Mouse (Mus musculus) urinary bladder, postnatal 36 days (tissue): ENCODE measurements around the gene Trim16.

Experiments
- DNase-seq, 2 experiments: peaks; one replicate each; pipeline ENCODE4 v3.0.0; 2022; ENCODE audit warnings: low spot score in 2 of 2, mixed read lengths in 1 of 2

Trim16 gene

DNA sequence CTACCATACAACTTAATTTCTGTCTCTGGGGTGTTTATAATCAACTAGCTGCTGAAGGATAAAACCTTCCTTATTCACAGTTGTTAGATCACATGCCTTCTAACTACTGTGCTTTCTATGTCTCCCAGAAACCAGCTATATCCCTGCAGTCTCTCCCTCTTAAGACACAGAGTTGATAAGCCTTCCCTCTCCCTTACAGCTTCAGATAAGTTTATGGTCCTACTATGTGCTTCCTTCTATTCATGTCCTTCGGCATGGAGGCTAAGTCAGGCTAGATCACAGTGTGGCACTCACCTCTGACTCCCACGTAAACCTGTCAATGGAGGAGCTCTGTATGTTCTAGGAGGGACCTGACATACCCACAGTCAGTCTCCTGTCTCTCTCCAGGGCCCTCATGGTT lies 10.4 kb downstream of the Trim16 start:
- no peak for DNase-seq

DNA sequence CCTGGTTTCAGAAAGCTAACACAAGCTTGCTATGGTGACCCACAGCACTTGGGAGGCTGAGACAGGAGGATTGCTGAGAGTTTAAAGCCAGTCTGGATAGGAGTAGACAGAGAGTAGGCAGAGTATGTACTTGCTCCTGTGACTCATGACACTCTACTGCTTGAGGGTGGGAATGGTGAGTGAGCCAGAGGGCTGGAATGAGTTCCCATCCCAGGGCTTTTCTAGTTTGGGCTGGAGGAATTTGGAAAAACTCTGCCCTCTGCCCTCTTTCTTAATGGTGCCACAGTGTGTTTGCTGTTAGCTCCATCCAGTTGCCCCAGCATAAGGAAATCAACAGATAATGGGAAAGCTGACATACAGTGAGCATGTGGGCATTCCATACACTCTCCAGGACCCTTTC lies 11.9 kb downstream of the Trim16 start:
- DNase-seq: no peak

DNA sequence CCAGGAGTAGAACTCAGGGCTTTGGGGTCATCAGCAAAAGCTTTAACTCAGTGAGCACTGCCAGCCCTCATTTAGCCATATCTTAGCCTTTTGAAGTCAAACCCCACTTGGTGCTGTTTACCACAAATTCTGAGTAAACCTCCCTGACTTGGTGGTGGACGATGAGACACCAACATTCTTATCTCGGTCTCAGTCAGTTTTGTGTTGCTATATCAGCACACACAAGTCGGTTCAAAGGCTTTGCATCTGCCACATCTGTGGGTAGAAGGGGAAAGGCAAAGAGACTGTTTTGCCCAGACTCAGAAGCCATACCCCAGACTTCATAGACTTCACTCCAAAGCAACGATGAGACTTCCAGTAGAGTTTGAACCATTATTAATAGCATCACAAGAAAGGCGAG lies 24.5 kb downstream of the Trim16 start:
- no peak for DNase-seq

DNA sequence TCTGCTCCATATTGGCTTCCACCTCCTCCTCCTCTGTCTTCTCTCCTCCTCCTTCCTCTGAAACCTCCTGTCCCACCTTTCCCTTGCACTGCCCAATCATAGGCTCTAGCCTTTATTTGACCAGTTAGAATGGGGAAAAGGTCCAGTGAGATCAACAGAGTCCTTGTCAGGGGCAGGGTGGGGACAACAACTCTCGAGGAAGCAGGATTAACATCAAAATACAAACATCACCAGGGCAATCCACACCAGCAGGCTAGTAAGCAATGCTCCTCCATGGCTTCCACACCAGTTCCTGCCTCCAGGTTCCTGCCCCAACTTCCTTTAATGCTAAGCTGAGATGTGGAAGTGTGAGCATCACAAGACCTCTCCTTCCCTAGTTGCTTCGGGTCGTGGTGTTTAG lies 25.7 kb downstream of the Trim16 start:
- no peak for DNase-seq

DNA sequence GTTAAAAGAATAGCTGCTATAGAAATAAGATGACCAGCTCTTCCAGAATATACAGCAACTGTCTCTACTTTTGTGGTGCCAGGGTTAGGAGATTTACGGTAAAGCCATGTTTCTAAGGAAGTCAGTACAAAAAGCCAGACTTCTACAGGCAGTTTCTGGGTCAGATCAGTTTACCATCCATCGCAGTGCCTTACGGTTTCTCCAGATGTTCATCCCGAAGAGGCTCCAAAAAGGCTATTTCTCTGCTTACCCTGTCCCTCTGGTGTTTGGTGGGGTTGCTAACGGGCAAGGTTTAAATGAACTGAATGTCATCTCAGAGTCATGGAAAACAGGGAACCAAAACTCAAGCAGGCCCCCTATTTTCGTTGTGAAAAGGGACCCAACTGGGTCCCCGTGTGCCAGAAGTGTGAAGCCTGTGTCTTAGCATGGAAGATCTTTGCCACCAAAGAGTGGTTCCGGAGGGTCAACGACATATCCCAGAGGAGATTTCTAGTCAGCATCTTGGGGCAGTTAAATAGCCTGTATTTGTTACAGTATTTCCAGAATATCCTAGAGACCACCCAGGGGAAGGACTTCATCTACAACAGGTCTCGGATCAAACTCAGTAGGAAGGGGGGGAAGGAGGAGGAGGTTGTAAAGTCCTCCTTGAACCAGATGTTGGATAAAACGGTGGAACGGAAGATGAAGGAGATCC lies 27.1 kb downstream of the Trim16 start, which contains the start of gene Fbxw10:
Fbxw10 (plus strand) TSS at position 109 of the 694 bp plus-strand sequence.
- DNase-seq: no peak

DNA sequence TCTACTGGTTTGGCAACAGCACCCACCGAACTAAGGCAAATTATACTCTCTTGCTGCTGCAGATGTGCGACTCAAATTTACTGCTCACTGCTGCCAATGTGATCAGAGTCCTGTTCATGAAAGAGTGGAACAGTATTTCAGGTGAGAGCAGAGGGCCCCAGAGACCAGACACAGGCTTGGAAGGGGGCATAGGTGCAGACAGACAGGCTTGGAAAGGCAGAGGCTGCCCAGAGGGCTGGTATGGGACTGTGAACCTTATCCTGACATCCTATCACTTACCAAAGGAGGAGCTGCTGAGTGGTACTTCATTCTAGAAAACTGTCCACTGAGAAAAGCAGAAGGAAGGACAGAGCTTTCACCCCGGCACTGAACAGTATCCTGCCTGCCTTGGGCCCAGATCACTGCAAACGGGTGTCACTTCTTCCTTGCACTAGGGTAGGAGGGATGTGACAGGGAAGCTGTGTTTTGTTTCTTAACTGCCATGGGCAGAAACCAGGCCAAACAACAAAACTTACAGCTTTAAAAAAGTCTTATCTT lies 27.7 kb downstream of the Trim16 start:
- DNase-seq: no peak

DNA sequence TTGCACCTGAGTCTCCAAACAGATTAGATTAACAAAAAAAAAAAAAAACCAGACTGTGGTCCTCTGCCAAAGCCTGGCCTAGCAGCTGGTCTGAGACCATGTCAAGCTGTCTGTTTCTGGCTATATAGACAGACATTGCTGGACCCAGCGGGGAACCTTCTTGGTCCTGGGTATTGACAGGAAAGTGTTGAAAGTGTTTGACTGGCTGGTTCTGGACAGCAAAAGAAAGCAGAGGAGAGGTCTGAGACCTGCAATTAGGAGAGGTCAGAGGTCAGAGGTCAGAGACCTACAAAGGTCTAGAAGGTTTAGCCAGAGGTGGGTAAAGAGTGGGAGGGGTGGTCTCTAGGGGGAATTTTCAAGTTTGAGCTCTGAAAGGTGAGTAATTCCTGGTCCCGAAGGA lies 28.3 kb downstream of the Trim16 start:
- no peak for DNase-seq

DNA sequence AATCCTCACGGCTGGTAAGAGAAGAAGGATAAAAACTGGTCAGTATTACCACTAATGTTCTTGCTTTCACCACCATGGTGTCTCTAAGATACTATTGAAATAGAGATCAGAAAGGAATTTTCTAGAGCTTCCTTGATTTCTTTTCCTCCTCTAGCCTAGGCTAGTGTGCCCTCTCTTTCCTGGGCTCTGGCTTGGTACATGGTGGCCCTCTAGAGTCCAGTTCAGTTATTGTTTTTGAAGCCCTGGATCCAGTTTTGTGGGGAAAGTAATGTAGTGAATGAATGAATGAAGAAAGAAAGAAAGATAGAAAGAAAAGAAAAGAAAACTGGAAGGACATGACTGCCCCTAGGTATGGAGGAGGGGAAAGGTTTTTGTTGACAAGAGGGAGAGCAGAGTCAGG lies 31.2 kb downstream of the Trim16 start:
- DNase-seq: no peak

DNA sequence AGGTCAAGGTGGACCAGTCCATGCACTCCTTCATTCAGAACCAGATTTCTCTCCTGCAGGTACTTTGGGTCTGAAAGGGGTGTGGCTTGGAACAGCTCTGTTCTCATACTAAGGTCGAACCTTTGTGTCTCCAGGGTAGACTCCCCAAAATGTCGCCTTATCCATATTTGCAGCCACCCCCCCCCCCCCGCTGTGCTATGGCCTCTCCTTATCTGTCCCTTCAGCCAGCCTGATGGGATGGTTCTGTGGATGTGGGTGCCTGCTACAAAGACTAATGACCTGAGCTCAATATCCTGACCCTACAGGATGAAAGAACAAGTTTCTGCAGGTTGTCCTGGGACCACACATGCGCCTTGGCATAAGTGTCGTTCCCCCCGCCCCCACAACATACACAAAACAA lies 33.3 kb downstream of the Trim16 start:
- DNase-seq: no peak

DNA sequence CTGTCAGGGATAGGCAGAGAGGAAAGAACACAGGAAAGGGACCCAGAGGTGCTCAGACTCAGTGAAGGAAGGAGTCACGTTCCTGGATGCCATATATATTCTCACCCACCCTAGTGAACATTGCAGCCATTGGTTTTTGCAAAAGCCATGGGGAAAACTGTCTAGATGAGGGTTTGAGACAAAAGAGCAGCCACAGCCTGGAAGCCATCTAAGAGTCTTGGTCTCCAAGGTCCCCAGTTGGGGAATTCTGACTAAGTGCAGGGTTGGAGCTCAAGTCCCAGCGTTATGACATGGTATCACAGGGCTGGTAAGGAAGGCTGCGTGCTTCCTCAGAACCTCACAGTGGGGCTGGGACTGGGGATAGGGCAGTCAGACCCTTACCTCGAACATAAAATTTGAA lies 45.5 kb downstream of the Trim16 start:
- no peak for DNase-seq

DNA sequence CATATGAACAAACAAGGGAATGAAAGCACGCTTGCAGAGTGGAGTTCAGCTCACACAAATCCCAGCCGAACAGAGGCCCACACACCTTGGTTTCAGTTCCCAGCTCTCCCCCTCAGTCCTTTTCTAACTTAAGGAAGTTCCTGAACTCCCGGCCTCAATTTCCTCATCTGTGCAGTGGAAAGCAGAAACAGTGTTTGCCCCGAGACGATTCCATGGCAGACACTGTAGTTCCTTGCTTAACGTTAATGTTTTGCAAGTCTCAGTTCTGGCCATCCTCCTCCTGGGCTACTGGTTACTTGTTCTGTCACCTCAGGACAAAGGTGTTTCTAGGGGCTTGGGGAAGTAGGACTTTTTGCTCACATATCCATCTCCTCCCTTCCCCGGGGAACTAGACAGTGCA lies 46.7 kb downstream of the Trim16 start:
- DNase-seq: no peak

DNA sequence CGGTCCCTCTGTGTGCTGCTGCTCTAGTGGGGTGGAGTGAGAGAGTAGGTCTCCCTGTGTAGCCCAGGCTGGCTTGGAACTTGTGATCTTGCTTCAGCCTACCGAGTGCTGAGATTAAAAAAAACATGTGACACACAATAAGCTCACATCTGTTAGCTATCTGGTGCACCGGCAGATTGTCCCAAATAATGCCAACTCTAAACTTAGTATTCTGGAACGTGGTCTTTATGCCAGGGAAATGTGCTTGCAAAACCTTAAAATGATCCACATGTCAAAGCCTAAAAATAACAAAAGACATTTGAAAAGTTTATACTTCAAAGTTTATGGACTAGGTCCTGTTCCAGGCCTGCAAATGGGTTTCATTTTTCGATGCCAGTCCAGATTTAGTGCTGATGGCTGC lies 49.2 kb downstream of the Trim16 start:
- DNase-seq: no peak

DNA sequence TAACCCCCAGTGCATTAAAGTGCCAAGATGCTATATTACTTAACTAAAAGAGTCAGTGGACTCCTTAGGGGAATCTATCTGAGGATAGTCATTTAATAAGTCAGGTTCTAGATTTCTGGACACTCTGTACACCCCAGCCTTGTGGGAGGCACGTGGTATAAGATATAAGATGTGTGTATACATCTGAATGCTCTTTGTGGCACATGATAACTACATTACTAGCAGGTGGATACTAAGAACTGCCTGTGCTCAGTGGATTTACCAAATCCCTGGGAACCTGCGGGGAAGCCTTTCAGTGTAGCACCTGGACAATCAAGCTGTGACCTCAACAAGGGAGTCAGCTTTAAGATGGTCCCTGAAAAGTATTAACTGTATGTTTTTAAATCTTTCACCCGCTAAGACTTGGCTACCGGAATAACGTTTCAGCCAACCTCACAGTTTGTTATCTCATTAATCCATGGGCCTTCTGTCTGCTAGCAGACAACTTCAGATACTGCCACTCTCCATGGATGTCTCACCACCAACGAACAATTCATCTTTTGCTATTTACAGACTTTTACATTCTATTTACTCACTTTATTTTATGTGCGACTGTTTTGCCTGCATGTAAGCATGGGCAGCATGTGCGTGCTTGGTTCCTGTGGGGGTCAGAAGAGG lies 49.8 kb downstream of the Trim16 start:
- no peak for DNase-seq

DNA sequence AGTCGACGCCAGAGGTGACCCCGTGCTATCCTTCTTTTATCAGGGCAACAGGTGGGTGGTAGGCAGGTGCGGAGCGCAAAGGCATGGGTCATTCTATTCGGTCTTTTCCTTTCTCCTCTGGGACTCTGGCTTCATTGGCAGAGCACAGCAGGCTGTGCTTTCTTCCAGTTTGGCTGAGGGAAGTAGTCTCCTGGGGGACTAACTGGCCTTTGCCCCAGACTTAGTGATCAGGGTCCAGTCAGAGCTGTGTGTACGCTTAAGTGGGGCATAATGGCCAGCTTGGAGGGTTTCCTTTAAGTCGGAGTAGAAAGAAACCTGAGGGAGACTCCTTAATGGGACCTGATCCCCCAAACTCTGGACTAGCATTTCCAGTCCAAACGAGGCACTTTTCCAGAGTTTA lies 53.4 kb downstream of the Trim16 start:
- peak in 1 of 2 experiments; percentile 21 for DNase-seq

DNA sequence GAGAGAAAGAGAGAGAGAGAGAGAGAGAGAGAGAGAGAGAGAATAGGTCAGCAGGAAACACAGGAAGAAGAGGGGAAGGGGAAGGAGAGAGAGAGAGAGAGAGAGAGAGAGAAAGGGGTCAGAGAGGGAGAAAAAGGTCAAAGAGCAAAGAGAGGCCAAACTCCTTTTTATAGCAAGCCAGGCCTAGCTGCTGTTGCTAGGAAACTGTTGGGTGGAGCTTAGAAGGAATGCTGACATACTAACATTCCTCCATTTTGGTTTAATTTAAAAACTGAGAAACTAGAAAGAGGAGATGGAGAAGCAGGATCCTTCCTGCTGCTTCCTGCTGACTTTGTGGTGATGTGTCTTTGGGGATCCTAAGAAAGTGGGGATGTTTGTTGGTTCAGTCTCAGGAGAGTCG lies 55.7 kb downstream of the Trim16 start:
- DNase-seq: no peak

DNA sequence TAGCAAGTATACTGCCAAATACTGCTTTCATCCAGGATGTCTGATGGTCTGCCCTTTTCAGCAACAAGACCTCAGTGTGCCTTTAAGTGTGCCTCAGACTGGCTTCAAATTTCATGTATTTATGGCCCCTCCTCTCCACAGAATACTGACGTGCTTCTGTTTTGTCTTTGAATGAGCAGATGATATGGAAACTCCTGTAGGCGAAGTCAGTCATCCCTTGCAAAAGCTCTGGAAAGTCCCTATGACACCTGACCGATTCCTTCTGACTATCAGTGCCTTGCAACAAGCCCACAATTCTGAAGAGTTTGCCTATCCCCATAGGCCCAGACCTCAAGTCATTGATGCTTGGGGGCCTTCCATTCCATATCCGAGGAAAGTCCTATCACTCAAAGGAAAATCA lies 56.4 kb downstream of the Trim16 start:
- no peak for DNase-seq

DNA sequence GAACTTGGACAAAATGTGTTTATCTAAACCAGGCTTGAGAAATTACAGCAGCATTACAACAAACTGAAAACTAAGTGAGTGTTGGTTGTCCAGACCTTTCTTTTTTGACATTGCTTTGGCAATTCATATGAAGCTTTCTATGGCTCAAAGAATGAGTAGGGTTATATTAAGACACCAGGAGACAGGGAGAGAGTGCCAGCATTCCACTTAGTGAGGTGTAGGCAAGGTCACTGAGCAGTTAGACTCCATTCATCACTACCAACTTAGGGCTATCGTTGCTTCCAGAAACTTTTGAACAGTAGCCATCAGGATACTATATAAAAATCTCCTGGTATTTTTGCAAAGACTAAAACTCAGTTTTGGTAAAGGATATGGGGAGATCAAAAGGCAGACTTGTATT lies 57.4 kb downstream of the Trim16 start:
- DNase-seq: no peak

DNA sequence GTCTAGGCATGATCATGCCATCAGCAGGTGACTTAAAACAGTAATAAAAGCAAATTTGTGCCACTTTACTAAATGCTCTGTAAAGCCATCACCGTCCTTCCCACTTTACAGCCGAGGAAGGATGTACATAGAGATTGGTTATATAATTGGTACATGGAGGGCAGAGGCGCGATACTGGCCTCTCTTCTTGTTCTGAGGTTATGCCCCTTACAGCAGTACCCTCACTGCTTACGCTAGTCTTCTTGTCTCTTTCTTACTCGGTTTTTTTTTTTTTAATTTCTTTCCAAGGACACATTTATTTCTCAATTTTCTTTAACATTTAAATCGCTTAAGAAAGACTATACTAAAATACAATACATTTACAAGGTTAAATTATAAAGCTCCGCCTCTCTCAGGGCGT lies 58.7 kb downstream of the Trim16 start:
- DNase-seq: no peak

DNA sequence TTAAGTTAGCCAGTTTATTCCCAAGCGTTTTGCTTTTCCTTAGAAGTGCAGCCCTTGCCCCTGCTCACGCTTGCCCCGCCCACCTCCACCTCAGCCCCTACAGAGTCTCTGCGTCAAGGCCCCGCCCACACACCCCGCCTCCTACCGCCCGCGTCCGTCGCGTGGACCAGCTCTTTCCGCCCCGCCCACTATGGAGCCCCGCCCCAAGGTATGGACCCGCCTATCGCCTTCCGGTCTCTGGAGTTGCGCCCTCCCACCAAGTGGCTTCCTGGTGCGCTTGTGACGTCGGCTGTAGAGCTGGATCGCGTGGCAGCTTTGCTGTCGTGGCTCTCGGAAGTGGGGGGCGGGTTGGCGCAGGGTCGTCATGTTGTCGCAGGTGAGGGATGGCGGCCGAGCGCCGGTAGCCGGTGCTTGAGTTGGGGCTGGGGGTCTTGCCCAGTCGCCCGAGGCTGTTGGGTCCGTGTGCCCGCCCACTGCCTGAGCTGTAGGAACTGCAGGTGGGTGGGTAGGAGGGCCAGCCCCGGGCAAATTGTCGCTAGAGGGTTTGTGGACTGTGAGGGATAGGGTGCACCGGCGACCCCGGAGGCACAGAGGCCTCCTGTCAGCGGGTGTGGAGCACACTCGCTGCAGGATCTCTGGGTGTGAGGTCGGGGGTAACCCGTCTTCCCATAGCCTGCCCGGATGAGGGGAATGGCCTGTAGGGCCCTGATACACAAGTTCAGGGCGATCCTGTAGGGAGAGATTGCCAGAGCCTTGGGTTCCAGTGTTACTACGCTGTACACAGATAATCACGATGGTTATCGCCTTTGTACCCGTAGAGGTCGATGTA lies 59.4 kb downstream of the Trim16 start, which contains the start of gene Tvp23b:
Tvp23b (plus strand) TSS at position 236 of the 829 bp plus-strand sequence.
- DNase-seq: peak; percentile 97 to 99

DNA sequence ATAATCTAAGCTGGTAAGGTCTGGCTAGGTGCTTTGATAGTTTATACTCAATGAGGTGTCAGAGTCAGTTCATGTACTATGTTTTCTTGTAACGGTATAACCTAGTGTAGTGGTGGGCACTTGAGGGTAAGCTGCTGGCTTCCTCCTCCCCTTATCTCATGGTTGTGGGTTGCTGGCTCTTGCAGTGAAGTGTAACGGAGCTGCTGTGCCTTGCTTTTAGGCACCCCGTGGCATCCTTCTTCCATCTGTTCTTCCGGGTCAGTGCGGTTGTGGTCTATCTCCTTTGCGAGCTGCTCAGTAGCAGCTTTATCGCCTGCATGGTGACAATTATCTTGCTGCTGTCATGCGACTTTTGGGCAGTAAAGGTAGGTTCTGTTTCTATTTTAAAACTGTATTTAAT lies 63.4 kb downstream of the Trim16 start:
- DNase-seq: no peak

DNA sequence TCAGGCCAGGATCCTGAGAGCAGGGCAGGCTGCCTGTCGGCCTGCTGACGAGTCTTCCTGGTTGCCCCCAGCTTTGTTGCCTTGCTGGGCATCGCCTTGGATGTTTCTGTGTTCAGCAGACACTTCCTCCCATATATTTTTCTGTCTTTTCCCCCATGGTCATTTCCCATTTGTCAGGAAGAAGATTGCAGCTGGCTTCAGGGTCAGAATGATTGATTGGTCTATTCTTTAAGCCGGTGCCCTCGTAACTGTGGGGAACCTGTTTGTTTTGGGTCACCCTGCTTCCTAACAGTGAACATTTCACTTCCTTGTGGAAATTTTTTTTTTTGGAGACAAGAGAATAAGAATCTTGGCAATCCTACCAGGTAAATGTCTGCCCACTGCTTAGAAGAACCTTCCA lies 65.3 kb downstream of the Trim16 start:
- no peak for DNase-seq

DNA sequence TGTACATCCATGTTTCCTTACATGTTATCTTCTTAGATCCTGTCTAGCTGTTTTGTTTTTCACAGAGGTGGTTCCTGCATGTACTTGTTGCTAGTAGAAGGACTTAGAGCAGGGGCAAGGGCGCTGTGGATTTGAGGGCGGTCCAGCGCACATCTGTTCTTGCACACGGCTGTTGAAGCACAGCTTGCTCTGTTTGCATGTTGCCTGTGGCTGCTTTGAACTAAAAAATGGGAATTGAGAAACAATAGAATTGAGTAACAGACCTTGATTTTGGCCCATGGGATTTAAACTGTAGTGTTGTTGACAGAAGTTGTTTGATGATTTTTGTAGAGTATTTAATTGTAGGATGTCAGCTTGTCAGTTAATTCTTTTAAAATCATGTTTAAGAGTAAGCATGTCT lies 70.8 kb downstream of the Trim16 start:
- DNase-seq: no peak
